Comparison of ENCODE assay signal across 15 mouse cellular contexts in the genomic region with DNA sequence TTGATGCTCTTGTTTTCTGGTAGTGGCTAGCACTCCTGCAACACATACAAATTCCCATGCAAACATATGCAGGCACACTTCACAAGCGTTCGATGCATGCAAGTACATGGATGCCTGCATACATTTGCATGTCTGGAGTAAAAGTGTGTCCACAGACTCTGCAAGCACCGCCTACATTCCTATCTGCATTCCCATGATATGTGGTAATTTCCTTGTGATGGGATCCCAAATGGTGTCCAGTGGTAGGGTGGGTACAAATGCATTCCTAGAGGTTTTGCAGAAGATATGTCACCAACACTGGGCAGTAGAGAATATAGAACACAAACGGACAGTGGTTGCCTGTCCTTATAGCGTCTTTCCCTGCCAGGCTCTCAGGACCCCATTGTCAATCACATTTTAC.
"Had no signal": no experiment of that assay in that cellular context is flagged by ENCODE, and none has a peak within 500 bp of the region (broad histone marks: within the 10 kb centered on the region; RNA-seq: fewer than 3 reads in every experiment).

No protein-coding gene starts in this region.

- H3K4me3 ChIP-seq: limb, embryonic 15.5 days; liver, embryonic 12.5 days; midbrain, embryonic 15.5 days had no signal

- H3K27me3 ChIP-seq: limb, embryonic 15.5 days; liver, embryonic 12.5 days; midbrain, embryonic 15.5 days had no signal

- H3K9ac ChIP-seq: limb, embryonic 15.5 days; liver, embryonic 12.5 days; lung, embryonic 14.5 days; midbrain, embryonic 15.5 days had no signal

- H3K27ac ChIP-seq: kidney, postnatal 0 days; limb, embryonic 15.5 days; liver, embryonic 12.5 days; midbrain, embryonic 15.5 days had no signal

- DNase-seq: kidney, adult 9 months; kidney, postnatal 36 days; layer of hippocampus, adult 9-11 months; layer of hippocampus, postnatal 36 days; lung, embryonic 14.5 days; lung, postnatal 10 days; lung, postnatal 4 days; right cerebral cortex, adult 18-20 months; thymus, adult 2 months; thymus, postnatal 25 days had no signal

- H3K36me3 ChIP-seq: limb, embryonic 15.5 days; liver, embryonic 12.5 days; midbrain, embryonic 15.5 days had no signal

- H3K4me1 ChIP-seq: limb, embryonic 15.5 days; liver, embryonic 12.5 days; midbrain, embryonic 15.5 days had no signal

- ATAC-seq: liver, embryonic 12.5 days; midbrain, embryonic 15.5 days had no signal

- H3K9me3 ChIP-seq: limb, embryonic 15.5 days; liver, embryonic 12.5 days; midbrain, embryonic 15.5 days had no signal

- H3K4me2 ChIP-seq: limb, embryonic 15.5 days; liver, embryonic 12.5 days; lung, embryonic 14.5 days; midbrain, embryonic 11.5 days; midbrain, embryonic 15.5 days had no signal
